Mouse (Mus musculus): ENCODE measurements at regions not wholly inside any gene's neighbourhood (a gene's known extent, or its start where the extent isn't known, plus 50 kb on each side); places are given as distances from the start of the nearest gene placed in this dataset.
"Not testable (repeated sequence)": the region's sequence is repeated elsewhere in the genome, so short reads cannot be mapped to it uniquely, and the experiment has no call there.

- DNase-seq (ENCODE audit: low spot score, missing footprints) (peak; percentile 28), ATAC-seq (ENCODE audit: low FRiP score) (no peak)
- 94% methylated on average over 21 of the region's 21 CpGs for WGBS
- H3K4me3 ChIP-seq (ENCODE audit: low read depth, low read length), result no peak overlapping the region
- no peaks in the 10 kb centered on the region for H3K4me1 ChIP-seq (ENCODE audit: control insufficient read depth, insufficient read depth, low read length)
- H3K27me3 ChIP-seq (ENCODE audit: control insufficient read depth, insufficient read depth, low read length), result no peaks in the 10 kb centered on the region
- H3K27ac ChIP-seq (ENCODE audit: low read depth, low read length), result no peak overlapping the region
- no peak overlapping the region for H3K4me2 ChIP-seq
- H3K36me3 ChIP-seq (ENCODE audit: control insufficient read depth, insufficient read depth, low read length), result no peaks in the 10 kb centered on the region
- H3K9me3 ChIP-seq (ENCODE audit: control insufficient read depth, low read length), result no peaks in the 10 kb centered on the region
- H3K9ac ChIP-seq (ENCODE audit: low read length), result no peak overlapping the region
Measured at GRCm38 (mm10) chr9:115407901-115408470, 97.8 kb upstream of the Stt3b start.

DNA sequence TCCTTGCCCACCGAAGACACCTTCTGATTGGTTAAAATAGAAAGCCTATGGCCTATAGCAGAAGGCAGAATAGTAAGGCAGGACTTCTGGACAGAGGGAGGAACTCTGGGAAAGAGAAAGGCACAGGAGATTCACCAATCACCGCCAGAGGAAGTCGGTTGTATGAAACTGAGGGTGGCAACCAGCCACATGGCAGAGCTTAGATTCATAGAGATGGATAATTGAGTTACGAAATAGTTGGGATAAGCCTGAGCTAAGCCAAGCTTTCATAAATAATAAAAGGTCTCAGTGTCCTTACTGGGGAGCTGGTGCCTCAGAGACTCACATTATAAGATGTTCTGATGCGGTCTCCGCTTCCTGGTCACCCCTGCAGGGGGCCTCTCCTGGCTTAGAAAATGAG, 98.7 kb upstream of the Stt3b start:
- ATAC-seq (ENCODE audit: low FRiP score) (no peak), DNase-seq (ENCODE audit: low spot score, missing footprints) (peak; percentile 14)
- Histone ChIP-seq H3K9me3 (ENCODE audit: control insufficient read depth, low read length) (no peaks in the 10 kb centered on the region), H3K4me1 (ENCODE audit: control insufficient read depth, insufficient read depth, low read length) (no peaks in the 10 kb centered on the region), H3K36me3 (ENCODE audit: control insufficient read depth, insufficient read depth, low read length) (no peaks in the 10 kb centered on the region), H3K4me2 (no peak overlapping the region), H3K27ac (ENCODE audit: low read depth, low read length) (no peak overlapping the region), H3K4me3 (ENCODE audit: low read depth, low read length) (no peak overlapping the region), H3K9ac (ENCODE audit: low read length) (no peak overlapping the region), H3K27me3 (ENCODE audit: control insufficient read depth, insufficient read depth, low read length) (no peaks in the 10 kb centered on the region)
- WGBS, result 89% methylated on average over 6 of the region's 6 CpGs

DNA sequence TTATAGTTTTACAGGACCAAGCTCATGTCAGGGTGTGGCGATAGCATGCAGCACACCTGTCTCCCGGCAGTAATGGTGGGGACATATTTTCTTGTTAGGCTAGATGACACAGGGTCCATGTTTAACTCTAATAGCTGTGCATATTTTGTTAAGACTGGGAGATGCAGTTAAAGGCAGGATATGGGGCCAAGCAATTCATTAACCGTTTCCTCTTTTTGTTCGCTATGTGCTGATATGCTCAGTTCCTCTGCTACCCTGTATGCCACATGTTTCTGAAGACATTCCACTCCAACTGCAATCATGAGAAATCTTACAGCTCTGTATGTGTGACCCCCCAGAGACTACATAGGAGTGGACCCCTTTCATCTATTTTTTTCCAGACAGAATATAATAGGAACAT, 104.0 kb upstream of the Stt3b start:
- H3K4me1 ChIP-seq (ENCODE audit: control insufficient read depth, insufficient read depth, low read length), result no peaks in the 10 kb centered on the region

DNA sequence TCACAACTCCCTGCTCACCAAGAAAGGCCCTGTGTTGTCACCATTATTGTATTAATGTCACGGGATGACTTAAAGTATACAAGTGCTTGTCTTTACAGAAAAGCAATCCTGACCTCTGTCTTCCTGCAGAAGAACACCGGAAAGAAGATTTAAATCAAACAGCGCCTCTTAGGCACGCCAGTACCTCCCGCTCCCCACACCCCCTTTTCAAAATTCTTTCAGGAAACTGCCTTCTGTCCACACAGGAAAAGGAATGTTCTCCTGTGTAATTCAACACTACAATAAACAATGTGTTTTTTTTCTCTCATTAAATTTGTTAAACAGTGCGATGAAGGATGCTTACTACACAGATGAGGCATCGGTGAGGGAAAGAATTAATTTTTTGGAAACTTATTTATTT, 112.6 kb upstream of the Stt3b start:
- peak; percentile 56 for DNase-seq (ENCODE audit: low spot score, missing footprints)
- ATAC-seq (ENCODE audit: low FRiP score), result no peak
- H3K9me3 ChIP-seq (ENCODE audit: control insufficient read depth, low read length), result peaks cover 6% of the 10 kb centered on the region; the same call in 1 of the 2 replicates
- no peaks in the 10 kb centered on the region for H3K27me3 ChIP-seq (ENCODE audit: control insufficient read depth, insufficient read depth, low read length)
- 90% methylated on average over 7 of the region's 7 CpGs for WGBS
- no peaks in the 10 kb centered on the region for H3K4me1 ChIP-seq (ENCODE audit: control insufficient read depth, insufficient read depth, low read length)
- H3K27ac ChIP-seq (ENCODE audit: low read depth, low read length), result no peak overlapping the region
- H3K36me3 ChIP-seq (ENCODE audit: control insufficient read depth, insufficient read depth, low read length), result no peaks in the 10 kb centered on the region
- no peak overlapping the region for H3K4me3 ChIP-seq (ENCODE audit: low read depth, low read length)
- no peak overlapping the region for H3K4me2 ChIP-seq
- no peak overlapping the region for H3K9ac ChIP-seq (ENCODE audit: low read length)

More for the DNA sequence above, 104.0 kb upstream of the Stt3b start:
- no peaks in the 10 kb centered on the region for H3K27me3 ChIP-seq (ENCODE audit: control insufficient read depth, insufficient read depth, low read length)
- no peak overlapping the region for H3K27ac ChIP-seq (ENCODE audit: low read depth, low read length)
- H3K9ac ChIP-seq (ENCODE audit: low read length), result no peak overlapping the region
- H3K4me2 ChIP-seq, result no peak overlapping the region
- 95% methylated on average over 4 of the region's 4 CpGs for WGBS
- ATAC-seq (ENCODE audit: low FRiP score) (no peak), DNase-seq (ENCODE audit: low spot score, missing footprints) (peak; percentile 19)
- no peak overlapping the region for H3K4me3 ChIP-seq (ENCODE audit: low read depth, low read length)
- H3K36me3 ChIP-seq (ENCODE audit: control insufficient read depth, insufficient read depth, low read length), result no peaks in the 10 kb centered on the region
- no peaks in the 10 kb centered on the region for H3K9me3 ChIP-seq (ENCODE audit: control insufficient read depth, low read length)

GRCm38 (mm10) chr9:115426682-115427081, 116.5 kb upstream of the Stt3b start:
- WGBS, result 92% methylated on average over 8 of the region's 8 CpGs
- Histone ChIP-seq H3K4me2 (no peak overlapping the region), H3K4me3 (ENCODE audit: low read depth, low read length) (no peak overlapping the region), H3K27ac (ENCODE audit: low read depth, low read length) (no peak overlapping the region), H3K9ac (ENCODE audit: low read length) (no peak overlapping the region), H3K9me3 (ENCODE audit: control insufficient read depth, low read length) (no peaks in the 10 kb centered on the region; the same call in 1 of the 2 replicates), H3K27me3 (ENCODE audit: control insufficient read depth, insufficient read depth, low read length) (no peaks in the 10 kb centered on the region), H3K36me3 (ENCODE audit: control insufficient read depth, insufficient read depth, low read length) (no peaks in the 10 kb centered on the region), H3K4me1 (ENCODE audit: control insufficient read depth, insufficient read depth, low read length) (no peaks in the 10 kb centered on the region)
- ATAC-seq (ENCODE audit: low FRiP score), result no peak
- DNase-seq (ENCODE audit: low spot score, missing footprints), result no peak

- no peak overlapping the region for H3K9ac ChIP-seq (ENCODE audit: low read length)
- H3K4me2 ChIP-seq, result no peak overlapping the region
- WGBS, result 37% methylated on average over 4 of the region's 4 CpGs
Measured at GRCm38 (mm10) chr9:115430271-115430670, 120.0 kb upstream of the Stt3b start.

GRCm38 (mm10) chr9:115434696-115435095, 124.5 kb upstream of the Stt3b start:
- no peak for ATAC-seq (ENCODE audit: low FRiP score)
- no peak overlapping the region for H3K4me2 ChIP-seq

More at GRCm38 (mm10) chr9:115430271-115430670, 120.0 kb upstream of the Stt3b start:
- ATAC-seq (ENCODE audit: low FRiP score), result no peak
- no peaks in the 10 kb centered on the region for H3K4me1 ChIP-seq (ENCODE audit: control insufficient read depth, insufficient read depth, low read length)
- H3K9me3 ChIP-seq (ENCODE audit: control insufficient read depth, low read length), result no peaks in the 10 kb centered on the region; the same call in 1 of the 2 replicates
- no peaks in the 10 kb centered on the region for H3K27me3 ChIP-seq (ENCODE audit: control insufficient read depth, insufficient read depth, low read length)
- peak; percentile 80 for DNase-seq (ENCODE audit: low spot score, missing footprints)
- no peak overlapping the region for H3K4me3 ChIP-seq (ENCODE audit: low read depth, low read length)
- no peak overlapping the region for H3K27ac ChIP-seq (ENCODE audit: low read depth, low read length)
- no peaks in the 10 kb centered on the region for H3K36me3 ChIP-seq (ENCODE audit: control insufficient read depth, insufficient read depth, low read length)

DNA sequence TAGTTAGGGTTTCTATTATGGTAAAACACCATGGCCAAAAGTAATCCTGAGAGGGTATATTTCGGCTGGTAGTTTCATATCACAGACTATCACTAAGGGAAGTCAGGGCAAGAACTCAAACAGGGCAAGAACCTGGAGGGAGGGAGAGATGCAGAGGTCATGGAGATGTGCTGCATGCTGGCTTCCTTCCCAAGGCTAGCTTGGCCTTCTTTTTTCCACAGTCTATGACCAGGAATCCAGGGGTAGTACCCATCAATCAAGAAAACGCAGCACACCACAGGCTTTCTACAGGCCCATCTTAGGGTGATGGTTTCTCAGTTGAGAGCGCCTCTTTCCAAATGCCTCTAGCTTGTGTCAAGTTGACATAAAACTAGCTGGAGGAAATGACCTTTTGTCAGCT, 126.1 kb upstream of the Stt3b start:
- no peaks in the 10 kb centered on the region; the same call in 1 of the 2 replicates for H3K9me3 ChIP-seq (ENCODE audit: control insufficient read depth, low read length)
- 95% methylated on average over 3 of the region's 3 CpGs for WGBS
- no peak overlapping the region for H3K4me2 ChIP-seq
- H3K36me3 ChIP-seq (ENCODE audit: control insufficient read depth, insufficient read depth, low read length), result no peaks in the 10 kb centered on the region
- no peak overlapping the region for H3K4me3 ChIP-seq (ENCODE audit: low read depth, low read length)
- H3K27me3 ChIP-seq (ENCODE audit: control insufficient read depth, insufficient read depth, low read length), result no peaks in the 10 kb centered on the region
- no peak overlapping the region for H3K27ac ChIP-seq (ENCODE audit: low read depth, low read length)
- no peaks in the 10 kb centered on the region for H3K4me1 ChIP-seq (ENCODE audit: control insufficient read depth, insufficient read depth, low read length)
- ATAC-seq (ENCODE audit: low FRiP score), result no peak
- DNase-seq (ENCODE audit: low spot score, missing footprints), result no peak
- no peak overlapping the region for H3K9ac ChIP-seq (ENCODE audit: low read length)

More at GRCm38 (mm10) chr9:115434696-115435095, 124.5 kb upstream of the Stt3b start:
- Histone ChIP-seq H3K9ac (ENCODE audit: low read length) (no peak overlapping the region), H3K9me3 (ENCODE audit: control insufficient read depth, low read length) (no peaks in the 10 kb centered on the region; the same call in 1 of the 2 replicates), H3K4me3 (ENCODE audit: low read depth, low read length) (no peak overlapping the region), H3K27me3 (ENCODE audit: control insufficient read depth, insufficient read depth, low read length) (no peaks in the 10 kb centered on the region), H3K36me3 (ENCODE audit: control insufficient read depth, insufficient read depth, low read length) (no peaks in the 10 kb centered on the region), H3K27ac (ENCODE audit: low read depth, low read length) (no peak overlapping the region), H3K4me1 (ENCODE audit: control insufficient read depth, insufficient read depth, low read length) (no peaks in the 10 kb centered on the region)
- WGBS, result 24% methylated on average over 5 of the region's 5 CpGs
- DNase-seq (ENCODE audit: low spot score, missing footprints), result peak; percentile 60

DNA sequence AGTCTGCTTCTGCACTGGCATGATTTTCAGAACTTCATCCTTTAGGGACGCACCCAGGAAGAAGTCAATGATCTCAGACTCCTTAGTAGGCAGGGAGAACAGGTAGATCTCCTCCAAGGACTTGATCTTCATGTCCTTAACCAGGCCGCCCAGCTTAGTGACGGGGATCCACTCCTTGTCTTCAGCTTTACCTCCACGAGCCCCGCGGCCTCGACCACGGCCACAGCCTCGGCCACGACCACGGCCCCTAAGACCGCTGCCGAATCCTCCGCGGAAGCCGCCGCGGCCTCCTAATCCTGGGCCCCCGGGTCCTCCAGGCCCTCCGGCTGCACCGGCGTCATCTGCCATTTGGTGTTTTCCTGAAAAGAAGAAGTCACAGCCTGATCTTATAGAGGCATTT, 128.0 kb upstream of the Stt3b start:
- not testable (repeated sequence) for H3K9ac ChIP-seq (ENCODE audit: low read length); H3K36me3 ChIP-seq (ENCODE audit: control insufficient read depth, insufficient read depth, low read length); H3K4me3 ChIP-seq (ENCODE audit: low read depth, low read length); H3K4me1 ChIP-seq (ENCODE audit: control insufficient read depth, insufficient read depth, low read length); H3K9me3 ChIP-seq (ENCODE audit: control insufficient read depth, low read length); DNase-seq (ENCODE audit: low spot score, missing footprints); H3K27ac ChIP-seq (ENCODE audit: low read depth, low read length); H3K4me2 ChIP-seq; ATAC-seq (ENCODE audit: low FRiP score); H3K27me3 ChIP-seq (ENCODE audit: control insufficient read depth, insufficient read depth, low read length)
- 89% methylated on average over 22 of the region's 22 CpGs for WGBS

Data from midbrain, embryonic 11.5 days (tissue).